Mouse (Mus musculus) embryonic facial prominence, embryonic 15.5 days (tissue): ENCODE results near the gene Slc6a21. TPM values are rescaled to one million over a fixed set of nuclear protein-coding genes. Genes with fewer than 3 reads are reported as not detected.

Experiments
- ATAC-seq: fragments of 200-750 bp; cut with Nextera tagmentation; 2 replicates; pipeline ENCODE4 v1.8.0; 2017; ENCODE audit warnings: low read depth, moderate TSS enrichment; ENCODE audit not compliant: insufficient number of reproducible peaks, low FRiP score, low TSS enrichment
- H3K27ac ChIP-seq: fragments of 300-500 bp; sonication (generic); replicated peaks from 2 replicates; pipeline ENCODE4 v1.5.1; 2015; ENCODE audit warnings: mild to moderate bottlenecking, inconsistent platforms
- H3K27me3 ChIP-seq: fragments of 300-500 bp; sonication (generic); 2 replicates; pipeline ENCODE4 v1.6.1; 2015; ENCODE audit warnings: inconsistent platforms
- H3K36me3 ChIP-seq: fragments of 300-500 bp; sonication (generic); 2 replicates; pipeline ENCODE4 v1.6.1; 2015; ENCODE audit warnings: mild to moderate bottlenecking, inconsistent platforms
- H3K4me1 ChIP-seq: fragments of 300-500 bp; sonication (generic); 2 replicates; pipeline ENCODE4 v1.6.1; 2015; ENCODE audit warnings: inconsistent platforms
- H3K4me2 ChIP-seq: fragments of 300-500 bp; sonication (generic); replicated peaks from 2 replicates; pipeline ENCODE4 v1.6.1; 2015; ENCODE audit warnings: mild to moderate bottlenecking, inconsistent platforms
- H3K4me3 ChIP-seq: fragments of 300-500 bp; sonication (generic); replicated peaks from 2 replicates; pipeline ENCODE4 v1.5.1; 2015; ENCODE audit warnings: mild to moderate bottlenecking, inconsistent platforms
- H3K9ac ChIP-seq: fragments of 300-500 bp; sonication (generic); 2 replicates; pipeline ENCODE4 v1.6.1; 2015; ENCODE audit warnings: inconsistent platforms
- H3K9me3 ChIP-seq: fragments of 300-500 bp; sonication (generic); replicated peaks from 2 replicates; pipeline ENCODE4 v1.6.1; 2016; ENCODE audit warnings: inconsistent platforms
- WGBS: fragments of 180-500 bp; shearing (Covaris S2); methylation state at CpG from one replicate; pipeline ENCODE4 v1.1.7; 2015; 5-methylcytosine and 5-hydroxymethylcytosine counted together
- polyA plus RNA-seq: library from polyadenylated mRNA; unstranded; fragments of >200 nt; fragmentation: Nextera tagmentation; extraction: Ambion mirVana; gene quantifications from 2 replicates; pipeline ENCODE4 v1.2.1, GENCODE M21; 2015

Slc6a21 gene
- polyA plus RNA-seq, 1 experiment from 2014 or later, result not detected

DNA sequence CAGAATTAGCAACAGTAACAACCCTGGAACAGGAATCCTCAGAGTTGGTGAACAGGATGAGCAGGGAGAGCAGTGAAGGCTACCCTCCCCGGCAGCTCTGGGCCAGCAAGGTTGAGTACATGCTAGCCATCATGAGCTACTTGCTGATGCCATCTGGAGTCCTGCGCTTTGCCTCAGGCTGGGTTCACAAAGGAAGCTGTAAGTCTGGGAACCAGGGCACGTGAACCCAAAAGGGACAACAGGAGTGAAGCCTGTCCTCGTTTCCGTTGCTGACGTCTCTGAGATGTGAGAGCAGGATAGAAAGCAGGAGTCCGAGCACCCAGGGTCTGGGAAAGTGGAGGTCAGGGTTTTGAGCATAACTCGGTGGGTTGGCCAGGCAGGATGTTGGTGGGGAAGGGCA, 18.0 kb upstream of the Slc6a21 start:
- 76% methylated on average over 8 of the region's 8 CpGs for WGBS
- Histone ChIP-seq H3K27me3 (no peaks in the 10 kb centered on the region), H3K36me3 (no peaks in the 10 kb centered on the region), H3K4me2 (no peak overlapping the region), H3K27ac (no peak overlapping the region), H3K9me3 (no peaks in the 10 kb centered on the region), H3K4me3 (no peak overlapping the region), H3K4me1 (peaks cover 6% of the 10 kb centered on the region; the same call in 1 of the 2 replicates), H3K9ac (no peak overlapping the region)
- ATAC-seq, result no peak

DNA sequence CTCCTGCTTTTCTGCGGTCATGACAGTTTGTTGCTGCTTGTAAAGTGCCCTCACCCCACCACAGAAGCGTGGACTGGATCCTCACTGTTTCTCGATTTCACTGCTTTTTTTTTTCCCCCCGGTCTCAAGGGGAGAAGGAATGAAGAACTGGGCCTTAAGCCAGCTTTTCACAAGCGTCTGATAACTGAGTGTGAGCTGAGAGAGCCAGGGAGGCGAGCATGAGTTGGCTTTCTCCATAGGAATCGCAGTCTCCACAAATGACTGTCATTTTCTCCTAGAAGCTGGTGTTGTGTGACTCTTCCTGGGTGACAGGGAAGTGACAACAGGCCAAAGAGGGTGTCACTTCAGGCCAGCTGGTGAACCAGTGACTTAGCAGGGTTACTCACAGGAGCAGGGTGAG, 15.0 kb upstream of the Slc6a21 start:
- 52% methylated on average over 7 of the region's 7 CpGs for WGBS
- H3K4me3 ChIP-seq, result no peak overlapping the region
- H3K9ac ChIP-seq, result no peak overlapping the region
- no peaks in the 10 kb centered on the region for H3K36me3 ChIP-seq
- no peaks in the 10 kb centered on the region for H3K9me3 ChIP-seq
- no peak overlapping the region for H3K27ac ChIP-seq
- no peaks in the 10 kb centered on the region for H3K27me3 ChIP-seq
- ATAC-seq, result 0 out of 2 replicates have a peak, but pooled peaks have one; percentile 52
- peaks cover 6% of the 10 kb centered on the region; the same call in 1 of the 2 replicates for H3K4me1 ChIP-seq
- H3K4me2 ChIP-seq, result no peak overlapping the region

DNA sequence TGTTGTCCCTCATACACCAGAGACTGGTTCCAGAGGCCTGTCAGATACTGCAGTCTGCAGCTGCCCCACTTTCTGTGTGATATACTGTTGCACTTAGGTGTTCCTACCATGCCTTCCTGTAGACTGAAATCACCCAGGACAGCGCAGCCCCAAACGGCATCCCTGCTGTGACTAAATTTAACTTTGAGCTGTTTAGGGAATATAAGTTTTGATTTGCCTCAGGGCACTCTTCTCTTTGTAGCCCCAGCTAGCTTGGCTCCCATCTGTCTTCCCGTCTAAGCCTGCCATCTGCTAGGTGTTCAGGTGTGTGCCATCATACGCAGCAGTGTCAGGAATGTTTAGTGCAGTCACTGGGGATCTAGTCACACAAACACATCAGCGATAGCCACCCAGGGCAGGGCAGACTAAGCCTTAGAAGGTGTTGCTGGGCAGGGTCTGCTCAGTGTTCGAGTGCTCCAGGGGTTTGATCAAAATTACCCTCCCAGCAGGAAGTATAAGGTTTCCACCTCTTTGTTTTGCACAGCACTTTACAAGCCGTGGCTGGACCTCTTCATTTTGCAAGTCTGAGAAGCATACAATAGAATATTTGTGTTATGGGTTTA, 14.2 kb upstream of the Slc6a21 start:
- H3K9me3 ChIP-seq, result no peaks in the 10 kb centered on the region
- H3K4me1 ChIP-seq, result peaks cover 6% of the 10 kb centered on the region; the same call in 1 of the 2 replicates
- WGBS, result 31% methylated on average over 7 of the region's 7 CpGs
- H3K4me2 ChIP-seq, result no peak overlapping the region
- no peak overlapping the region for H3K27ac ChIP-seq
- peaks cover 3% of the 10 kb centered on the region; the same call in 1 of the 2 replicates for H3K27me3 ChIP-seq
- peak; percentile 39; the same call in 1 of the 2 replicates for ATAC-seq
- H3K4me3 ChIP-seq, result no peak overlapping the region
- H3K36me3 ChIP-seq, result no peaks in the 10 kb centered on the region
- no peak overlapping the region for H3K9ac ChIP-seq

DNA sequence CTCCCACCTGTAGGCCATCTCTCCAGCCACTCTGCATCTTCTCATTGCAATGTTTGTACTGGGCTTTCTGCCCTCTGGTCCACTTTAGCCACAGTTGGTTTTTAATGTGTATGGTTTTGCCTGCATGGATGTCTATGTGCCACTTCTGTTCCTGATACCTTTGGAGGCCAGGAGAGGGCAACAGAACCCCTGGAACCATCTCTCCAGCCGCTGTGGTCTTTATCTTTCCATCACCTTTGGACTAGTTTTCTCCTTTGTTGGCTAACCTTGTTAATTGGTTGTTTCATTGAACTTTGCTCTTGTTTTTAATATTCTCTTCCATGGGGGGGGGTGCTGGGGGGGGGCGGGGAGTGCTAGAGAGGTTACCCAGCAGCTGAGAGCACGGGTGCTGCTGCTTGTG, 13.0 kb upstream of the Slc6a21 start:
- no peak for ATAC-seq

DNA sequence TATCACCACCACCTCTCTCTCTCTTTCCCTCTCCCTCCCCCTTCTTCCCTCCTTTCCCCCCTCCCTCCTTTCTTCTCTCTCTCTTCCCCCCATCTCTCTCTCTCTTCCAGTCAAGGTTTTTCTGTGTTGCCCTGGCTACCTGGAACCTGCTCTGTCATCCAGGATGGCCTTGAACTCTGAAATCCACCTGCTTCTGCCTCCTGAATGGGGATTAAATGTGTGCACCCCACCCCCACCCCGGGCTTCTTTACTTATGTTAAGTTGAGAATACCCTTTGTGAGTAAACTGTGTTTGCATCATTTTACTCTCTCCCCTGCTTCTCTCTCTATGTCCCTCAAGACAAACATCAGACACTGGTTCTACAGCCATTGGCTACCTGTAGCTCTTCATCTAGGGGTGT, 11.8 kb upstream of the Slc6a21 start:
- WGBS, result 71% methylated on average over 1 of the region's 1 CpGs
- H3K4me1 ChIP-seq, result peaks cover 6% of the 10 kb centered on the region; the same call in 1 of the 2 replicates
- no peak overlapping the region for H3K9ac ChIP-seq
- H3K9me3 ChIP-seq, result no peaks in the 10 kb centered on the region
- ATAC-seq, result no peak
- no peak overlapping the region for H3K27ac ChIP-seq
- H3K27me3 ChIP-seq, result peaks cover 4% of the 10 kb centered on the region; the same call in 1 of the 2 replicates
- no peaks in the 10 kb centered on the region for H3K36me3 ChIP-seq
- no peak overlapping the region for H3K4me3 ChIP-seq
- H3K4me2 ChIP-seq, result no peak overlapping the region

More for the DNA sequence above, 13.0 kb upstream of the Slc6a21 start:
- no peaks in the 10 kb centered on the region for H3K9me3 ChIP-seq
- H3K27me3 ChIP-seq, result peaks cover 4% of the 10 kb centered on the region; the same call in 1 of the 2 replicates
- H3K4me3 ChIP-seq, result no peak overlapping the region
- no peaks in the 10 kb centered on the region for H3K36me3 ChIP-seq
- H3K9ac ChIP-seq, result no peak overlapping the region
- H3K4me1 ChIP-seq, result peaks cover 6% of the 10 kb centered on the region; the same call in 1 of the 2 replicates
- WGBS, result 82% methylated on average over 3 of the region's 3 CpGs
- H3K4me2 ChIP-seq, result no peak overlapping the region
- no peak overlapping the region for H3K27ac ChIP-seq

DNA sequence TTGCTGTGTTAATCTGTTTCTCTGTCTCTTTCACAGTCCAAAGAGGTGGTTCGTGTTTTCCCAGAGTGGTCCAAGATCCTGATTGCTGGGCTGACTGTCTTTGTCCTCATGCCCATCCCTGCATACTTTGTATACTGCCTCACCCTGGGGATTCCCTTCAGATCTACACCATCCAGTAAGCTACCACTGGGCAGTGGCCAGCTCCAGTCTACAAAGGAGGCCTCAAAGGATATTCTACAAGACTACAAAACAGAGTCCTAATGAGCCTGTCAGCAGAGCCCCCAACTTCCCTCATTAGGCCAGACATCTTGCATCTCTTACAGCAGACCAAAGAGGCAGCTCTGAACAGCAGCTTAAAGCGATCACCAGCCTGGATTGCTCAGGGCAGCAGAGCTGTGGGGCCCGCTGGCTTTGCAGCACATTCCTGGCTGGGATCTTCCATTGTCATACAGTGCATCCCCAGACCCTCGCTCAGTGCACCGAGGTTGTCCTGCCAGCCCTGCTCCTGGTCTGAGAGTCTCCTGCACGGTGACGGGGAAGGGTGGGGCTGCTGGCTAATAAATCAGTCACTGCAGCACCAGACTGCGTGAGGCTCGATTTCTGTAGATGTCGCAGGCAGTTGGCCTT, 4.4 kb upstream of the Slc6a21 start:
- ATAC-seq, result no peak
- H3K4me3 ChIP-seq, result no peak overlapping the region
- no peaks in the 10 kb centered on the region for H3K9me3 ChIP-seq
- no peak overlapping the region for H3K27ac ChIP-seq
- WGBS, result 66% methylated on average over 10 of the region's 10 CpGs
- peaks cover 3% of the 10 kb centered on the region; the same call in 1 of the 2 replicates for H3K4me1 ChIP-seq
- no peak overlapping the region for H3K4me2 ChIP-seq
- H3K27me3 ChIP-seq, result peaks cover 11% of the 10 kb centered on the region; the same call in 1 of the 2 replicates
- H3K9ac ChIP-seq, result no peak overlapping the region
- no peaks in the 10 kb centered on the region for H3K36me3 ChIP-seq

DNA sequence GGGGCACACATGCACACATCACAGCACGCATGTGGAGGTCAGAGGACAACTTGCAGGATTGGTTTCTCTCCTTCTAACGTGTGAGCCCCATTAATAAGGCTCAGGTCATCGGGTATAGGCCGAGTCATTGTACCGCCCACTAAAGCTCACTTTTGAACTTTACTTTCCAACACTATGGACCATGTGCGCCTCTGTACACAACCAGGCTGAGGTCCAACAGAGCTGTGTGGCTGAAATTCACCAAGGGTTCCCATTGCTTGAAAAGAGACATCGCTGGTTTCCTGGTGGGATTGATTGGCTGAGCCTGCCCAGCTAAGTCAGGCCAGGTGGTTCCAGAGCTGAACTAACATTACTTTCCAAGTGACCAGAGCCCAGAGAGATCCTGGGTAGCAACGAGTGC, 3.6 kb upstream of the Slc6a21 start:
- H3K9me3 ChIP-seq, result no peaks in the 10 kb centered on the region
- H3K4me1 ChIP-seq, result peaks cover 3% of the 10 kb centered on the region; the same call in 1 of the 2 replicates
- H3K9ac ChIP-seq, result no peak overlapping the region
- 0 out of 2 replicates have a peak, but pooled peaks cover 8% of the 10 kb centered on the region for H3K27me3 ChIP-seq
- H3K36me3 ChIP-seq, result no peaks in the 10 kb centered on the region
- no peak overlapping the region for H3K4me3 ChIP-seq
- no peak for ATAC-seq
- no peak overlapping the region for H3K27ac ChIP-seq
- no peak overlapping the region for H3K4me2 ChIP-seq
- 86% methylated on average over 8 of the region's 8 CpGs for WGBS

DNA sequence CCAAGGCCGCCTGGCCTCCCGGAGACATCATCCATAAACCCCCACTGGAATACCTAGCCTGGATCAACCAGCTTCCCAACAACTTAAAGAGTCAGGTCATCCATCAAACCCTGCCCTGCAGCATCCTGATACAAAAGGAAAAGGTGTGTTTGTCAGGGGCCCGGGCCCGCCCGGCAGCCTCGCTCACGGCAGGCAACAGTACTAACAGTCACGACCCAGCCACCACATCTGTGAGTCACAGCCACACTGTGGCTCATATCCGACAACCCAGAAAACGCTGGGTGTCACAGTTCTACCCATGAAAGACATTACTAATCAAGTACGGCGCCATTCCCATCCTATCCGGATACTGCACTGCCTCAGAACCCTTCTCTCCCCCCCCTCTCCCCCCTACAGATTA, 9.2 kb downstream of the Slc6a21 start:
- Histone ChIP-seq H3K9me3 (no peaks in the 10 kb centered on the region), H3K4me2 (no peak overlapping the region), H3K27me3 (no peaks in the 10 kb centered on the region; the same call in 1 of the 2 replicates), H3K27ac (no peak overlapping the region), H3K4me3 (no peak overlapping the region), H3K4me1 (no peaks in the 10 kb centered on the region), H3K9ac (no peak overlapping the region), H3K36me3 (no peaks in the 10 kb centered on the region)
- no peak for ATAC-seq
- WGBS, result 72% methylated on average over 13 of the region's 13 CpGs

DNA sequence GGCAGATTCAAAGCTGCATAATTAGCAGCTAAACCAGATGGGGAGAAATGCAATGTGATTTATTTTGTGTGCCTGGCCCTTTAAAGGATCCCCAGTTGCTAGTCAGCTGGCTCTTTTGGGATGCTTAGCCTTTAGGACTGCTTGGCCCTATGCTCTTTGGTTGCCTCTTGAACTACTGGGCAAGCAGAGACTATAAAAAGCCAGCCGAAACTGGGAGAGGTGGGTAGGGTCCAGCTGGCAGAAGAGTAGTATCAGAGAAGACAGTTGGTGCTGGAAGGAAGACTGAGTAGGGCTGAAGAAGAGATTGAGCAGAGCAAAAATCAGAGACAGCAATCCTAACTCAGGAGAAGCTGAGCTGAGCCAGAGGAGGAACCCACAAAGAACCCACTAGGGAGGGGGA, 19.3 kb downstream of the Slc6a21 start:
- no peaks in the 10 kb centered on the region for H3K36me3 ChIP-seq
- no peaks in the 10 kb centered on the region for H3K9me3 ChIP-seq
- no peak overlapping the region for H3K9ac ChIP-seq
- no peak for ATAC-seq
- H3K4me2 ChIP-seq, result no peak overlapping the region
- no peaks in the 10 kb centered on the region; the same call in 1 of the 2 replicates for H3K27me3 ChIP-seq
- H3K27ac ChIP-seq, result no peak overlapping the region
- H3K4me3 ChIP-seq, result no peak overlapping the region
- H3K4me1 ChIP-seq, result peaks cover 10% of the 10 kb centered on the region; the same call in 1 of the 2 replicates
- WGBS, result 81% methylated on average over 1 of the region's 1 CpGs

DNA sequence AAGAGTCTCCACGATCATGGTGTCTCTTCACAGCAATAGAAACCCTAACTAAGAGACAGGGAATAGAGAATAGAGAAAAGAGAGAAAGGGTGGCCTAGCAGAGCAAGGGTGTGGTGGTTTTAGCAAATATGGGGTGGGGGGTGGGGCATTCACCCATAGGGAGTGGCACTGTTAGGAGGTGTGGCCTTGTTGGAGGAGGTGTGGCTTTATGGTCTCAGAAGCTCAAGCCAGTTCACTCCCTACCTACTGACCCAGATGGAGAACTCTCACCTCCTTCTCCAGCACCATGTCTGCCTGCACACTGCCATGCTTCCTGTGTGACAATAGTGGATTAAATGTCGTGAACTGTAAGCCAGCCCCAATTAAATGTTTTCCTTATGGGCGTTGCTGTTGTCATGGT, 20.2 kb downstream of the Slc6a21 start:
- Histone ChIP-seq H3K9me3 (no peaks in the 10 kb centered on the region), H3K27ac (no peak overlapping the region), H3K4me1 (peaks cover 10% of the 10 kb centered on the region; the same call in 1 of the 2 replicates), H3K27me3 (no peaks in the 10 kb centered on the region), H3K4me2 (no peak overlapping the region), H3K36me3 (no peaks in the 10 kb centered on the region), H3K4me3 (no peak overlapping the region), H3K9ac (no peak overlapping the region)
- 64% methylated on average over 3 of the region's 3 CpGs for WGBS
- ATAC-seq, result no peak

DNA sequence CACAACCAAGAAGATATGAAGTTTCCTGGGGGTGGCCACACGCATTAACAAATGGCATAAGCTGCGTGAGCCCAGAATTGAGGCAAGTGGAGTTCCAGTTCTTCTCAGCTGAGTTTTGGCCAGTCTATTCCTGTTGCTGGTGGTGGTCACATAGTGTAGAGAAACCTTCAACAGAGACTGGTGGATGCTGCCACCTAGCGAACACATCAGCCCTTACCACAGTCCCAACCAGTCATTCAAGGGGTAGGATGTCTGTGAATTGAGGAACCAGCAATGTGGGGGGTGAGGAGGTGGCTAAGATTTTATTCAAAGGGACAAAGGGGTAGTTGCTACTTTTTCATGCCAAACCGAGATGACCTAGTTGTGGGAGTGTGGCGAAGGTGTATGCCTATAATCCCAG, 22.4 kb downstream of the Slc6a21 start:
- ATAC-seq, result peak; percentile 79
- H3K36me3 ChIP-seq, result peaks cover 15% of the 10 kb centered on the region
- peaks cover 10% of the 10 kb centered on the region; the same call in 1 of the 2 replicates for H3K4me1 ChIP-seq
- H3K4me2 ChIP-seq, result no peak overlapping the region
- no peaks in the 10 kb centered on the region for H3K9me3 ChIP-seq
- H3K9ac ChIP-seq, result no peak overlapping the region
- no peak overlapping the region for H3K27ac ChIP-seq
- H3K4me3 ChIP-seq, result no peak overlapping the region
- no peaks in the 10 kb centered on the region for H3K27me3 ChIP-seq
- 13% methylated on average over 5 of the region's 5 CpGs for WGBS
